Mouse (Mus musculus): ENCODE results near the gene Tmem131l. TPM values are rescaled to one million over a fixed set of nuclear protein-coding genes. Genes with fewer than 3 reads are reported as not detected.
"Not testable (repeated sequence)": the region's sequence is repeated elsewhere in the genome, so short reads cannot be mapped to it uniquely, and the experiment has no call there.

The Tmem131l gene
- polyA plus RNA-seq, 1 experiment from 2014 or later, result 74.6 TPM

DNA sequence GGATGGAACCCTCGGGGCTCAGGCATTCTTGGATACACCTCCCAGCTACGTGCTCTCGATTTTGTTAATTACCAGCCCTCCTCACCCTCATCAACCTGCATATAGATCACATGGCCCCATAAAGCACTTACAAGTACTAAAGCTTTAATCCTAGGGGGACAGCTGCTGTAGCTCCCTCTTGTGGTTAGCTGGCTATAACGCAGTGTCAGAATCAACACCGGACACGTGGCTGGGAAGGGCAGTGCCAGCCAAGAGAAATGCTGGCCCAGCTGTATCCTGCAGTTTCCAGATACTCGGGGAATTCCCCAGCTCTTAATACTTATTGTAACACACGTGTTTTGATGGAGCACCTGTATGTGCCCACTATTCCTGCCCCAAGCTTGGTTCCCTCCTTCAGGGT is 140.4 kb downstream of the Tmem131l start:
- Histone ChIP-seq H3K36me3 (ENCODE audit: control insufficient read depth, insufficient read depth, low read length) (peaks cover 47% of the 10 kb centered on the region), H3K27me3 (ENCODE audit: control insufficient read depth, insufficient read depth, low read length) (no peaks in the 10 kb centered on the region), H3K4me1 (ENCODE audit: control insufficient read depth, insufficient read depth, low read length) (no peaks in the 10 kb centered on the region), H3K9ac (replicated peaks; ENCODE audit: low read depth, low read length) (no peak overlapping the region), H3K9me3 (ENCODE audit: control insufficient read depth, low read depth, low read length) (no peaks in the 10 kb centered on the region), H3K4me2 (replicated peaks; ENCODE audit: low read depth, low read length) (no peak overlapping the region), H3K27ac (ENCODE audit: low read length) (no peak overlapping the region), H3K4me3 (ENCODE audit: low read depth, low read length) (no peak overlapping the region)
- no peak for ATAC-seq (ENCODE audit: insufficient number of reproducible peaks, insufficient read depth, low FRiP score, low read depth)
- 54% methylated on average over 8 of the region's 8 CpGs for WGBS

DNA sequence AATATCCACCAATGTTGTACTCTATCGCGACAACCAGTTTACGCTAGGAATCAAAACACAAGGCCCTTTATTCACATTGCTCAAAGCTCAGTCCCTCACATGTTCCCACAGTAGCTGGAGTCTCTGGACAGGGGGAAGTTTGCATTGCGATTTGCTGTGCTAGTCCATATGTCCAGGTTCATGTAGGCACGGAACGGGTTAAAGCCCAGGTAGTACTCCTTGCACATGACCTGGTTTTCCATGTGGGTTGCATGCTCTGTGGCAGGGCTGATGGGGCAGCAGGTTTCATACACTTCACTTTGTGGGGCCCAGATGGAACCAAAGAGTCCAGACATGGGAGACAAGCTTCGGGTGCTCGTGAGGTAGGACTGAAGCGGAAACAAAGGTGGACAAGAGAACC is 141.7 kb downstream of the Tmem131l start:
- no peak overlapping the region for H3K4me2 ChIP-seq (replicated peaks; ENCODE audit: low read depth, low read length)
- H3K27ac ChIP-seq (ENCODE audit: low read length), result no peak overlapping the region
- no peaks in the 10 kb centered on the region for H3K27me3 ChIP-seq (ENCODE audit: control insufficient read depth, insufficient read depth, low read length)
- no peak for ATAC-seq (ENCODE audit: insufficient number of reproducible peaks, insufficient read depth, low FRiP score, low read depth)
- no peaks in the 10 kb centered on the region for H3K4me1 ChIP-seq (ENCODE audit: control insufficient read depth, insufficient read depth, low read length)
- H3K36me3 ChIP-seq (ENCODE audit: control insufficient read depth, insufficient read depth, low read length), result peaks cover 38% of the 10 kb centered on the region
- no peak overlapping the region for H3K4me3 ChIP-seq (ENCODE audit: low read depth, low read length)
- WGBS, result 95% methylated on average over 9 of the region's 9 CpGs
- H3K9ac ChIP-seq (replicated peaks; ENCODE audit: low read depth, low read length), result no peak overlapping the region
- H3K9me3 ChIP-seq (ENCODE audit: control insufficient read depth, low read depth, low read length), result no peaks in the 10 kb centered on the region

DNA sequence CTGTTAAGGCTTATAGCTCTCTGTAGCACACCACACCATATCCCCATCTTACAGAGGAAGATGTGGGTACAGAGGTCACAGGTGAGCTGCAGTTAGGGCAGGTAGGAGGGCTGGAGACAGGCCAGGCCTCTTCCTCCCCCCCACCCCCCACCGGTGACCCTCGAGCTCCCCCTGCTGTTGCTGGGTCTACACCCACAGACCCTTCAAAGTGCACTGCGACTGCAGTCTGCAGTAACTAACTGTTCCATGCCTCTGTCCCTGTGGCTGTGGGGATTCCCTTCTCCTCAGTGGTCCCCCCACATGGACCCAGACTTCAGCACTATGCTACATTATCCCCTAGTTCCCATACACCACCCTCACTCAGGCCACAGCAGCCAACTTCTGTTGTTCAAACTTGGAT is 144.2 kb downstream of the Tmem131l start:
- no peaks in the 10 kb centered on the region for H3K27me3 ChIP-seq (ENCODE audit: control insufficient read depth, insufficient read depth, low read length)
- no peak overlapping the region for H3K4me3 ChIP-seq (ENCODE audit: low read depth, low read length)
- H3K36me3 ChIP-seq (ENCODE audit: control insufficient read depth, insufficient read depth, low read length), result peaks cover 27% of the 10 kb centered on the region; the same call in 1 of the 2 replicates
- no peaks in the 10 kb centered on the region for H3K9me3 ChIP-seq (ENCODE audit: control insufficient read depth, low read depth, low read length)
- 54% methylated on average over 3 of the region's 3 CpGs for WGBS
- no peak overlapping the region for H3K27ac ChIP-seq (ENCODE audit: low read length)
- H3K9ac ChIP-seq (replicated peaks; ENCODE audit: low read depth, low read length), result no peak overlapping the region
- no peak for ATAC-seq (ENCODE audit: insufficient number of reproducible peaks, insufficient read depth, low FRiP score, low read depth)
- H3K4me1 ChIP-seq (ENCODE audit: control insufficient read depth, insufficient read depth, low read length), result no peaks in the 10 kb centered on the region
- H3K4me2 ChIP-seq (replicated peaks; ENCODE audit: low read depth, low read length), result no peak overlapping the region

GRCm38 (mm10) chr3:83895111-83895510 is 144.9 kb downstream of the Tmem131l start:
- no peaks in the 10 kb centered on the region for H3K4me1 ChIP-seq (ENCODE audit: control insufficient read depth, insufficient read depth, low read length)
- no peak overlapping the region for H3K27ac ChIP-seq (ENCODE audit: low read length)
- no peak for ATAC-seq (ENCODE audit: insufficient number of reproducible peaks, insufficient read depth, low FRiP score, low read depth)
- no peaks in the 10 kb centered on the region for H3K9me3 ChIP-seq (ENCODE audit: control insufficient read depth, low read depth, low read length)
- no peaks in the 10 kb centered on the region for H3K27me3 ChIP-seq (ENCODE audit: control insufficient read depth, insufficient read depth, low read length)
- H3K36me3 ChIP-seq (ENCODE audit: control insufficient read depth, insufficient read depth, low read length), result peaks cover 20% of the 10 kb centered on the region; the same call in 1 of the 2 replicates
- no peak overlapping the region for H3K4me3 ChIP-seq (ENCODE audit: low read depth, low read length)
- no peak overlapping the region for H3K9ac ChIP-seq (replicated peaks; ENCODE audit: low read depth, low read length)
- H3K4me2 ChIP-seq (replicated peaks; ENCODE audit: low read depth, low read length), result no peak overlapping the region
- 85% methylated on average over 5 of the region's 5 CpGs for WGBS

- no peaks in the 10 kb centered on the region for H3K4me1 ChIP-seq (ENCODE audit: control insufficient read depth, insufficient read depth, low read length)
- no peaks in the 10 kb centered on the region for H3K36me3 ChIP-seq (ENCODE audit: control insufficient read depth, insufficient read depth, low read length)
- H3K27me3 ChIP-seq (ENCODE audit: control insufficient read depth, insufficient read depth, low read length), result no peaks in the 10 kb centered on the region
- WGBS, result 57% methylated on average over 2 of the region's 2 CpGs
- H3K4me3 ChIP-seq (ENCODE audit: low read depth, low read length), result no peak overlapping the region
- no peak overlapping the region for H3K9ac ChIP-seq (replicated peaks; ENCODE audit: low read depth, low read length)
- H3K4me2 ChIP-seq (replicated peaks; ENCODE audit: low read depth, low read length), result no peak overlapping the region
- no peak overlapping the region for H3K27ac ChIP-seq (ENCODE audit: low read length)
- no peaks in the 10 kb centered on the region for H3K9me3 ChIP-seq (ENCODE audit: control insufficient read depth, low read depth, low read length)
- ATAC-seq (ENCODE audit: insufficient number of reproducible peaks, insufficient read depth, low FRiP score, low read depth), result no peak
Observed at GRCm38 (mm10) chr3:83885163-83885562, 154.8 kb downstream of the Tmem131l start.

DNA sequence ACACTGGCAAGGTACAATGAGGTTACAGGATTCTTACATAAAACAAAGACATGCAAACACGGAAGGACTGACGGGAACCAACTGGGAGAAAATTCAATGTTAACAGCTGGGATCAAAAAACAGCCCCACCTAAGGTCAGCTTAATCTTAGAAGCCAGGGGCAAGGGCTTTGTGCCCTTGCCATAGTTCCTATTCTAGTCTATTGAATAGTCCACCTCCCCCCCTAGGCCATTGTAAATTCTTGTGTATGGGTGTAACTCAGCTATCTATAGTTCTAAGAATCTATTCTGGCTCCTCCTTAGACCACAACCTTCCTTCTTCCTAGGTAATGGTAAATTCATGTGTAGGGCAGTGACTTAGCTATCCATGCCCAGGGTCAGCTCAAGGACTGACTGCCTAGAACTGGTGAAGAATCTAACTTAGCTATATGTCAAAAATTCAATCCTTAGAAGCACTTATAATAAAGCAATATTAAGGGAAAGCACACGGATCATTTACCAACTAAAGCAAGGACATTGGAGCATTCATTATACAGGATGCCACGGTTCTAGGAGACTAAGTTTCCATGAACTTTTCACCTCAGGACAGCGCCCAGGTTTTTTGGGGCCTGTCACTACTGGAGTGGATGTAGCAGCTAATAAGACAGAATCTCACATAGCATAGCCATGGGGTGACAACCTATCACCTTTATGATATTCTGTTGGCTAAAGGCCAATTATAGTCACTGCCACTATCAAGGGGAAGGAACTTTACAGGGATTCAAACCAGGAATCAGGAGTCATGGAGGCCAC is 160.5 kb downstream of the Tmem131l start:
- H3K9me3 ChIP-seq (ENCODE audit: control insufficient read depth, low read depth, low read length); H3K36me3 ChIP-seq (ENCODE audit: control insufficient read depth, insufficient read depth, low read length); H3K27ac ChIP-seq (ENCODE audit: low read length); H3K4me2 ChIP-seq (replicated peaks; ENCODE audit: low read depth, low read length); ATAC-seq (ENCODE audit: insufficient number of reproducible peaks, insufficient read depth, low FRiP score, low read depth); H3K4me3 ChIP-seq (ENCODE audit: low read depth, low read length); H3K4me1 ChIP-seq (ENCODE audit: control insufficient read depth, insufficient read depth, low read length); H3K27me3 ChIP-seq (ENCODE audit: control insufficient read depth, insufficient read depth, low read length); H3K9ac ChIP-seq (replicated peaks; ENCODE audit: low read depth, low read length): not testable (repeated sequence)
- 83% methylated on average over 5 of the region's 5 CpGs for WGBS

DNA sequence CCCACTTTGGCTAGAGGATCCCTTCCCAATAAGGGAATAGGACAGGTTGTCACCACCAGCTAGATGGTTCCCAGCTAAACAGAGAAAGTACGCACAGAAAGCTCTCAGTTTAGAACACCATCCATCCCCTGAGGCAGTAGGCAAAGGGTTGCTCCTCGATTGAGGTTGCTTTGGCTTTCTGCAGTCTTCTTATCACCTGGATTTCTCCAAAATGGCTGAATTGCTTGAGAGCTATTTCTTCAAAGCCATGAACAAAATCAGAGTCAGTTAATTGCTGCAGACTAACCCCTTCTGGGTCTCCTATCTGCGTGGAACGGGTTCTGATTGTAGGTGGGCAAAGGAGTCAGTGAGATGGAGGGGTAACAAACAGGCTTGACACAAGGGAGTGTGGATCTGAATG is 161.2 kb downstream of the Tmem131l start:
- Histone ChIP-seq H3K36me3 (ENCODE audit: control insufficient read depth, insufficient read depth, low read length) (no peaks in the 10 kb centered on the region), H3K4me3 (ENCODE audit: low read depth, low read length) (no peak overlapping the region), H3K9ac (replicated peaks; ENCODE audit: low read depth, low read length) (no peak overlapping the region), H3K4me2 (replicated peaks; ENCODE audit: low read depth, low read length) (no peak overlapping the region), H3K4me1 (ENCODE audit: control insufficient read depth, insufficient read depth, low read length) (no peaks in the 10 kb centered on the region), H3K27ac (ENCODE audit: low read length) (no peak overlapping the region), H3K9me3 (ENCODE audit: control insufficient read depth, low read depth, low read length) (no peaks in the 10 kb centered on the region), H3K27me3 (ENCODE audit: control insufficient read depth, insufficient read depth, low read length) (no peaks in the 10 kb centered on the region)
- 91% methylated on average over 4 of the region's 4 CpGs for WGBS
- no peak for ATAC-seq (ENCODE audit: insufficient number of reproducible peaks, insufficient read depth, low FRiP score, low read depth)

GRCm38 (mm10) chr3:83876299-83876698 is 163.7 kb downstream of the Tmem131l start:
- Histone ChIP-seq H3K27ac (ENCODE audit: low read length) (no peak overlapping the region), H3K36me3 (ENCODE audit: control insufficient read depth, insufficient read depth, low read length) (no peaks in the 10 kb centered on the region), H3K27me3 (ENCODE audit: control insufficient read depth, insufficient read depth, low read length) (no peaks in the 10 kb centered on the region), H3K9ac (replicated peaks; ENCODE audit: low read depth, low read length) (no peak overlapping the region), H3K4me1 (ENCODE audit: control insufficient read depth, insufficient read depth, low read length) (no peaks in the 10 kb centered on the region), H3K9me3 (ENCODE audit: control insufficient read depth, low read depth, low read length) (no peaks in the 10 kb centered on the region), H3K4me2 (replicated peaks; ENCODE audit: low read depth, low read length) (no peak overlapping the region), H3K4me3 (ENCODE audit: low read depth, low read length) (no peak overlapping the region)
- no peak for ATAC-seq (ENCODE audit: insufficient number of reproducible peaks, insufficient read depth, low FRiP score, low read depth)
- WGBS, result 75% methylated on average over 4 of the region's 4 CpGs

- ATAC-seq (ENCODE audit: insufficient number of reproducible peaks, insufficient read depth, low FRiP score, low read depth), result not testable (repeated sequence)
- WGBS, result 86% methylated on average over 2 of the region's 2 CpGs
Observed at GRCm38 (mm10) chr3:83875078-83875477, 164.9 kb downstream of the Tmem131l start.

More at GRCm38 (mm10) chr3:83875078-83875477, 164.9 kb downstream of the Tmem131l start:
- not testable (repeated sequence) for H3K9me3 ChIP-seq (ENCODE audit: control insufficient read depth, low read depth, low read length); H3K4me3 ChIP-seq (ENCODE audit: low read depth, low read length); H3K27ac ChIP-seq (ENCODE audit: low read length); H3K36me3 ChIP-seq (ENCODE audit: control insufficient read depth, insufficient read depth, low read length); H3K4me2 ChIP-seq (replicated peaks; ENCODE audit: low read depth, low read length); H3K4me1 ChIP-seq (ENCODE audit: control insufficient read depth, insufficient read depth, low read length); H3K27me3 ChIP-seq (ENCODE audit: control insufficient read depth, insufficient read depth, low read length); H3K9ac ChIP-seq (replicated peaks; ENCODE audit: low read depth, low read length)

Data from stomach, embryonic 14.5 days (tissue).